Mouse (Mus musculus): ENCODE measurements around the gene Sstr2. TPM values are rescaled to one million over a fixed set of nuclear protein-coding genes. Genes with fewer than 3 reads are reported as not detected.

Gene Sstr2
- 7.3 and 8.9 TPM in 2 replicates for polyA plus RNA-seq (2012; rRNA removed)

GRCm38 (mm10) chr11:113618672-113619419 is at the start of gene Sstr2:
Gene Sstr2, plus strand, starts transcription at chr11:113619342.

GRCm38 (mm10) chr11:113648690-113649352 is 29.7 kb downstream of the Sstr2 start, which contains the start of gene Cog1:
Gene Cog1, plus strand, starts transcription at chr11:113649169.

GRCm38 (mm10) chr11:113649353-113650210 is 30.4 kb downstream of the Sstr2 start, which contains the start of gene Slc39a11:
Gene Slc39a11, minus strand, starts transcription at chr11:113650079.

Other genes with a start within 250 kb of the Sstr2 start
- 26.3 and 34.5 TPM in 2 replicates for gene Cog1, start 29.8 kb downstream of the Sstr2 start, polyA plus RNA-seq (2012; rRNA removed)
- 10.4 and 12.2 TPM in 2 replicates for gene Slc39a11, start 30.7 kb downstream of the Sstr2 start, polyA plus RNA-seq (2012; rRNA removed)
- 25.4 and 32.0 TPM in 2 replicates for gene Fam104a, start 64.8 kb downstream of the Sstr2 start, polyA plus RNA-seq (2012; rRNA removed)
- 29.6 and 34.9 TPM in 2 replicates for gene D11Wsu47e, start 65.1 kb downstream of the Sstr2 start, polyA plus RNA-seq (2012; rRNA removed)
- 0.13 and 0.20 TPM in 2 replicates for gene Cpsf4l, start 90.7 kb downstream of the Sstr2 start, polyA plus RNA-seq (2012; rRNA removed)
- 51.8 and 59.7 TPM in 2 replicates for gene Cdc42ep4, start 132.5 kb downstream of the Sstr2 start, polyA plus RNA-seq (2012; rRNA removed)